Mouse (Mus musculus): ENCODE results near the gene Phgr1. TPM values are rescaled to one million over a fixed set of nuclear protein-coding genes. Genes with fewer than 3 reads are reported as not detected.

The Phgr1 gene
- polyA plus RNA-seq, 1 experiment from 2014 or later, result not detected

- Histone ChIP-seq H3K4me2 (no peak overlapping the region), H3K9me3 (ENCODE audit: low read depth, low read length) (no peaks in the 10 kb centered on the region), H3K27me3 (ENCODE audit: insufficient read depth, low read length) (peaks cover 6% of the 10 kb centered on the region; the same call in 1 of the 2 replicates), H3K4me3 (ENCODE audit: low read depth, low read length) (no peak overlapping the region), H3K4me1 (ENCODE audit: insufficient read depth) (peaks cover 12% of the 10 kb centered on the region), H3K36me3 (ENCODE audit: insufficient read depth) (no peaks in the 10 kb centered on the region), H3K27ac (ENCODE audit: low read depth) (no peak overlapping the region), H3K9ac (no peak overlapping the region)
- 15% methylated on average over 8 of the region's 8 CpGs for WGBS
- no peak for TF ChIP-seq CTCF (IDR thresholded peaks at IDR 0.05; ENCODE audit: low read depth)
- DNase-seq (peak; percentile 27), ATAC-seq (ENCODE audit: insufficient read depth) (no peak)
Observed at GRCm38 (mm10) chr2:118729816-118730621, 42.5 kb upstream of the Phgr1 start.

DNA sequence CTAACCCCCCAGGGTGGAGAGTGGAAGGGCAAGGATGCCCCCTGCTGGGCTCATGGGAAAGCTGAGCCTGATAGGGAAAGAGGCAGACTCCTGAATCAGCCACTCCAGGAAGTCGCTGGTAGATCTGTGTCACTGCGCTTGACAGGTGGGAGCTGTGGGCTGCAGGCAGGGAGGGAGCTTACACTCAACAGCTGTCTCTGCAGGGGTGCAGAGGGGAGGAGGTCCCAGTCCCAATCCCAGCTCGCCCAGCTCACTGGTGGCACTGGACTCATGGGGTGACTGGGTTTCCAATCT is 42.0 kb upstream of the Phgr1 start:
- Histone ChIP-seq H3K9me3 (ENCODE audit: low read depth, low read length) (no peaks in the 10 kb centered on the region), H3K4me1 (ENCODE audit: insufficient read depth) (peaks cover 12% of the 10 kb centered on the region), H3K4me2 (no peak overlapping the region), H3K4me3 (ENCODE audit: low read depth, low read length) (no peak overlapping the region), H3K27me3 (ENCODE audit: insufficient read depth, low read length) (peaks cover 5% of the 10 kb centered on the region; the same call in 1 of the 2 replicates), H3K36me3 (ENCODE audit: insufficient read depth) (no peaks in the 10 kb centered on the region), H3K9ac (no peak overlapping the region), H3K27ac (ENCODE audit: low read depth) (no peak overlapping the region)
- 2% methylated on average over 3 of the region's 3 CpGs for WGBS
- DNase-seq (peak; percentile 93), ATAC-seq (ENCODE audit: insufficient read depth) (peak; percentile 32; the same call in 1 of the 2 replicates)
- TF ChIP-seq CTCF (IDR thresholded peaks at IDR 0.05; ENCODE audit: low read depth), result peak; percentile 88

- 76% methylated on average over 5 of the region's 5 CpGs for WGBS
- H3K4me2 ChIP-seq, result no peak overlapping the region
- no peak overlapping the region for H3K27ac ChIP-seq (ENCODE audit: low read depth)
- peaks cover 3% of the 10 kb centered on the region; the same call in 1 of the 2 replicates for H3K27me3 ChIP-seq (ENCODE audit: insufficient read depth, low read length)
- DNase-seq, result no peak
- no peak for TF ChIP-seq CTCF (IDR thresholded peaks at IDR 0.05; ENCODE audit: low read depth)
- H3K36me3 ChIP-seq (ENCODE audit: insufficient read depth), result no peaks in the 10 kb centered on the region
- H3K4me1 ChIP-seq (ENCODE audit: insufficient read depth), result peaks cover 12% of the 10 kb centered on the region
- no peak overlapping the region for H3K4me3 ChIP-seq (ENCODE audit: low read depth, low read length)
- no peak overlapping the region for H3K9ac ChIP-seq
- H3K9me3 ChIP-seq (ENCODE audit: low read depth, low read length), result no peaks in the 10 kb centered on the region
- ATAC-seq (ENCODE audit: insufficient read depth), result no peak
Observed at GRCm38 (mm10) chr2:118731981-118732380, 40.6 kb upstream of the Phgr1 start.

GRCm38 (mm10) chr2:118733341-118733740 is 39.2 kb upstream of the Phgr1 start:
- 49% methylated on average over 5 of the region's 5 CpGs for WGBS
- Histone ChIP-seq H3K9ac (no peak overlapping the region), H3K27me3 (ENCODE audit: insufficient read depth, low read length) (peaks cover 3% of the 10 kb centered on the region; the same call in 1 of the 2 replicates), H3K4me3 (ENCODE audit: low read depth, low read length) (no peak overlapping the region), H3K4me1 (ENCODE audit: insufficient read depth) (peaks cover 2% of the 10 kb centered on the region), H3K27ac (ENCODE audit: low read depth) (no peak overlapping the region), H3K36me3 (ENCODE audit: insufficient read depth) (no peaks in the 10 kb centered on the region), H3K4me2 (no peak overlapping the region), H3K9me3 (ENCODE audit: low read depth, low read length) (no peaks in the 10 kb centered on the region)
- DNase-seq (no peak), ATAC-seq (ENCODE audit: insufficient read depth) (no peak)
- TF ChIP-seq CTCF (IDR thresholded peaks at IDR 0.05; ENCODE audit: low read depth), result no peak

DNA sequence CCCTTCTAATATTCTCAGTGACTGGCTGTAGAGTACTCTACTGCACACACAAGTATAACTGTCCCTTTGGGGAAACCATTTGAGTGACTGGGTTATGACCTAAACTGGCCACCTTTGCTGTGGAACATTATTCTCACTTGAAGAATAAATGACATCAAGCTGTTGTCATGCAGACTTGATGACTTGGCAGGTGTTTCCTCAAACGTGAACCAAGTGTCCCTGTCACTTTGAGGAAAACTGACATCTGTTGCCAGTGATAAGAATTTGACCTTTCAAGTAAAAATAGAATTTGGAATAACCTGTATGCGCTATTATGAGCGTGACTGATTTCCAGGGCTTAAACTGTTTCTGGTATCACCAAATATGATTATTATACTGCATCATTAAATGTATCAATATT is 32.2 kb upstream of the Phgr1 start:
- Histone ChIP-seq H3K4me2 (no peak overlapping the region), H3K27me3 (ENCODE audit: insufficient read depth, low read length) (peaks cover 9% of the 10 kb centered on the region), H3K27ac (ENCODE audit: low read depth) (no peak overlapping the region), H3K9me3 (ENCODE audit: low read depth, low read length) (no peaks in the 10 kb centered on the region), H3K4me1 (ENCODE audit: insufficient read depth) (no peaks in the 10 kb centered on the region), H3K9ac (no peak overlapping the region), H3K4me3 (ENCODE audit: low read depth, low read length) (no peak overlapping the region), H3K36me3 (ENCODE audit: insufficient read depth) (no peaks in the 10 kb centered on the region)
- no peak for TF ChIP-seq CTCF (IDR thresholded peaks at IDR 0.05; ENCODE audit: low read depth)
- 50% methylated on average over 3 of the region's 3 CpGs for WGBS
- DNase-seq (no peak), ATAC-seq (ENCODE audit: insufficient read depth) (no peak)

DNA sequence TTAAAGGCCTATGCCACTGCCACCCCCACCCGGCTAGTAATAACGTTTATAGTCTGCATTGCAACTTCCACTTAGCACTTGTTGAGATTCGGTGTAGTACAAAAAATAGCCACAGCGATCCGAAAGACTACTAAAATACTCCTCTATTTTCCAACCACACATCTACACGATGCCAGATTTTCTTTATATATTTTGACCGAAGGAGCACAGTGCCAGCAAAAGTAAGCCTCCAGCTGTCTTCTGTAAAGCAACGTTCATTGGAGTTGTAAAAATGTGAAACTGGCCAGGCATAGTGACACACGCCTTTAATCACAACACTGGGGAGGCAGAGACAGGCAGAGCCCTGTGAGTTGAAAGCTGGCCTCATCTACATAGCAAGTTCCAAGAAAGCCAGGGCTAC is 31.4 kb upstream of the Phgr1 start:
- no peak overlapping the region for H3K27ac ChIP-seq (ENCODE audit: low read depth)
- H3K4me1 ChIP-seq (ENCODE audit: insufficient read depth), result no peaks in the 10 kb centered on the region
- no peak overlapping the region for H3K4me3 ChIP-seq (ENCODE audit: low read depth, low read length)
- peaks cover 9% of the 10 kb centered on the region for H3K27me3 ChIP-seq (ENCODE audit: insufficient read depth, low read length)
- WGBS, result 51% methylated on average over 9 of the region's 9 CpGs
- no peak for ATAC-seq (ENCODE audit: insufficient read depth)
- no peaks in the 10 kb centered on the region for H3K9me3 ChIP-seq (ENCODE audit: low read depth, low read length)
- no peak overlapping the region for H3K9ac ChIP-seq
- no peaks in the 10 kb centered on the region for H3K36me3 ChIP-seq (ENCODE audit: insufficient read depth)
- no peak for TF ChIP-seq CTCF (IDR thresholded peaks at IDR 0.05; ENCODE audit: low read depth)
- peak; percentile 17 for DNase-seq
- H3K4me2 ChIP-seq, result no peak overlapping the region

DNA sequence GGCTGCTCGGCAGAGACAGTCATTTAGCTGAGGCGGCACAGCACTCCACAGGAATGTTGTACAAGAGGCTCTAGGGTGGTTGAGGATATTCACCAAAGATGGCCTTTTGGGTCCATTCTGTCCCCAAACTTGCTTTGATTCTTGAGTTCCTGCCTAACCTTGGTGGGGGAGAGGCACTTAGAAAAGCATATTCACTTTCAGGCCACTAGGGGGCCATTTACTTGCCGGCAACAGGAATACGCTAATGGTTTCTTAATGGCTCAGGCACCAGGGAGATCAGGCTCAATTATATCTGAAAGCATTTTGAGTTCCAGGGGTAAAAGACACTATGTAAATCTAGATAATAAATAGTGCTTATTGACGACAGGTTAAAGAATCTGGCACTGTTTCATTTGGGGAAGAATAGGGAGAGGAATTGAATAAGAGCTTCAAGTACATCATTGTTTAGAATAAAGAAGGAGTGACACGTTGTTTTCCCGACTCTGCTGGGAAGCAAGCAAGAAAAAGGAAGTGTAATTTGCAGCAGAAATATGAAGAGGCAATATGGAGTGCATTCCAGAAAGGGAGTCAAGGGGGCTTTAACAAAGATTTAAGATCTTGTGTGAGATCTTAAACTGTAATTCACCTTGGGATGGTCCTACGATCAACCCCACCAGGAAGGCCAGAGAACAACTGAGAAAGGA is 29.2 kb upstream of the Phgr1 start:
- WGBS, result 26% methylated on average over 8 of the region's 8 CpGs
- Histone ChIP-seq H3K4me3 (ENCODE audit: low read depth, low read length) (no peak overlapping the region), H3K9ac (no peak overlapping the region), H3K27me3 (ENCODE audit: insufficient read depth, low read length) (peaks cover 9% of the 10 kb centered on the region), H3K4me2 (no peak overlapping the region), H3K4me1 (ENCODE audit: insufficient read depth) (peaks cover 8% of the 10 kb centered on the region; the same call in 1 of the 2 replicates), H3K27ac (ENCODE audit: low read depth) (no peak overlapping the region), H3K36me3 (ENCODE audit: insufficient read depth) (no peaks in the 10 kb centered on the region), H3K9me3 (ENCODE audit: low read depth, low read length) (no peaks in the 10 kb centered on the region)
- peak; percentile 89 for TF ChIP-seq CTCF (IDR thresholded peaks at IDR 0.05; ENCODE audit: low read depth)
- no peak for ATAC-seq (ENCODE audit: insufficient read depth)
- peak; percentile 88 for DNase-seq
